Mouse (Mus musculus) CD4-positive helper T cell, adult 2 months (primary cell): ENCODE measurements around the gene Tmem119.

ENCODE experiments used
- DNase-seq: peaks from one replicate; pipeline ENCODE4 v3.0.0-alpha.2; 2012; ENCODE audit warnings: low read depth, missing footprints, low spot score

Gene Tmem119

GRCm38 (mm10) chr5:113765641-113766526, 34.4 kb downstream of the Tmem119 start:
- DNase-seq: no peak

DNA sequence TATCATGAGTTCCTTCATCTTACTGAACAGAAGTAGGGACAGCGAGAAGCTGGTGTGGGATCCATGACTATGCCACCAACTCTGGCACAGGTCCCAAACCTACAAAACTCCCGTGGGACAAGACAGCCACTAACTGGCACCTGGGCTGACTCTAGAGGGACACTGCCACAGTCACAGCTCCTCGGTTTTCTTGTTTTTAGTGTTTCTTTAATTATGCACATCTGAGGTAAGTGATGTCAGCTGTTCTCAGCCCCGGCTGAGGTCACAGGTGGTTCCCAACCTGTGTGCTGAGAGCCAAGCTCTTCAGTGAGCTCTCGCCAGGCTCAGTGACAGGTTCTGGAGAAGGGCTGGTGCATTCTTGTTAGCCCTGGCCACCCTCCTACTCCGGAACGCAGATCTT, 35.9 kb downstream of the Tmem119 start:
- no peak for DNase-seq

- no peak for DNase-seq
These were observed 38.7 kb downstream of the Tmem119 start for GRCm38 (mm10) chr5:113761585-113761984.

DNA sequence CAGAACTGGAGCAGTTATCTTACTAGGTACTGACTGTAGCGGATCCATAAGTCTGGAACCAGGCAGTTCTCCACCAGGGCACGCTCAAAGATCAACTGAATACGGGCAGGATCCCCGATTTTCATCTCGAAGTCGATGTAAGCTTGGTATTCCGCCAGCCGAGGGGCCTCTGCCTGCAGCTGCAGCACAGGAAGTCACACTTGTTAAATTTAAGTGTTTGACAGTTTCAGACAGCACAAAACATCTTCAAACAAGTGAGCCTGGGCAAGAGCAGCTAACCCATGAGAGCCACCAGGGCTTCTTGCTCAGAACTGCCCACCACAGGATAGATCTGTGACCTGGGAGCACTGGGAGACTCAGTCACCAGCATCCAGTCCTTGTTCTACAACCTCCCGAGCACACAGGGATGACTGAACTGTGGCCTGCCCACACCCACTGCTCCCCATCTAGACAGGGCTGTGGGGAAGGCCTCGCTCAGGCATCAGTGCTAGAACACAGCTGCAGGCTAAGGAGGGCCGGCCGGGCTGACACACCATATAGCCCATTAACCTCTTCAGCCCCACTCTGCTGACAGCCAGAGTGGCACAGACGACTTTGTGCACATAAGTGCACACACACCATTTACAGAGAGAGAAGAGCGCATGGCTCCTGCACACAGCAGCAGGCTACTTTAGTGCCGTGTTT, 44.8 kb downstream of the Tmem119 start:
- DNase-seq: no peak

GRCm38 (mm10) chr5:113751521-113752157, 48.7 kb downstream of the Tmem119 start:
- DNase-seq: no peak

DNA sequence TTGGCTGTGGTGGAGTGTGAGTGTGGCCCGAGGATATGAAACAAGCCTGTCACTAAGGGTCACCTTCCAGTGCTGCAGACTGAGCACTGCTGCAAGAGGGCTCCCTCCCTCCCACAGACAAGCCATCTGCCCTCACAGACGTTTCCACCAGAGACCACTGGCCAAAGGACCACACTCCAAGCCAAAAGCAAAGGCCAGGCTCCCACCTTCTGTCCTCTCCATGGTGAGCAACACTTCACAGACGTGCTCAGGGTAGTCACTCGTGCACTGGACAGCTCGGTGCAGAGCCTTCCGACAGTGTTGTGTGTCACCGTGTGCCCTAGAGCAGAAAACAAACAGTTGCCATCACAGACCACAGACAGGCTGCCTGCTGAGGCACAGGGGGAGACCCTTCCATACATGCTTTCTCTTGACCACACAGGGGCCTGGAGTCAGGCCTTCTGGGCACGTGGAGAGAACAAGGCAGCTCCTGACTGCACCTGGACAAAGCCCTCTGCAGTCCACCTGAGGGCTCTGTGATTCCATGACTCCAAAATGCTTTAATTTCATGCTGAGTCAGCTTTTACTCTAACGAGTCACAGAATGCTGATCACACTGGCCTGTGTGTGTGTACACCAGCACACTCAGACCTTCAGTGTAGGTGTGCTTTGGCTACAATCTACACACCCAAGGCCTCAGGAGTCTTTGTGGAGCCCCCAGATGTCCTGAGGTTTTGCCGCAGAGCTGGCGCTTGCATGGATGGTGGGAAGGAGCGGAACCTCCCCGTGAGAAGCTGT, 51.6 kb downstream of the Tmem119 start:
- no peak for DNase-seq

GRCm38 (mm10) chr5:113747629-113748028, 52.7 kb downstream of the Tmem119 start:
- no peak for DNase-seq
